Mouse (Mus musculus) liver, embryonic 14.5 days (tissue): Measurements from ENCODE around the gene Olfml2b. TPM values are rescaled to one million over a fixed set of nuclear protein-coding genes. Genes with fewer than 3 reads are reported as not detected.

Source experiments
- ATAC-seq: fragments of 200-750 bp; cut with Nextera tagmentation; 2 replicates; pipeline ENCODE4 v1.8.0; 2017; ENCODE audit warnings: moderate number of reproducible peaks, mild to moderate bottlenecking, moderate library complexity; ENCODE audit not compliant: insufficient read depth
- DNase-seq, 3 experiments: peaks; one replicate each; pipeline ENCODE4 v3.0.0-alpha.2; 2012 to 2013; ENCODE audit warnings: low read depth in 3 of 3, low spot score in 3 of 3
- H3K27ac ChIP-seq: fragments of 300-500 bp; sonication (generic); 2 replicates; pipeline ENCODE4 v1.5.1; 2014; ENCODE audit warnings: moderate library complexity, mild to moderate bottlenecking, control low read depth, inconsistent platforms
- H3K27me3 ChIP-seq: fragments of 300-500 bp; sonication (generic); 2 replicates; pipeline ENCODE4 v1.6.1; 2014; ENCODE audit warnings: mild to moderate bottlenecking, low read length, moderate library complexity; ENCODE audit not compliant: control insufficient read depth, insufficient read depth
- H3K36me3 ChIP-seq: fragments of 300-500 bp; sonication (generic); replicated peaks from 2 replicates; pipeline ENCODE4 v1.6.1; 2014; ENCODE audit warnings: low read depth; ENCODE audit not compliant: control insufficient read depth, insufficient read depth
- H3K4me1 ChIP-seq, 2 experiments: fragments of 200-500 bp in 1 of 2; fragments of 300-500 bp in 1 of 2; sonication (generic) in 1 of 2; replicated peaks; 2 replicates each; pipeline ENCODE4 v1.6.1; 2012 to 2014; ENCODE audit warnings: antibody characterized with exemption in 1 of 2, inconsistent platforms in 1 of 2, low read length in 1 of 2; ENCODE audit not compliant: control insufficient read depth in 2 of 2, insufficient read depth in 2 of 2
- H3K4me2 ChIP-seq: fragments of 300-500 bp; sonication (generic); 2 replicates; pipeline ENCODE4 v1.6.1; 2014; ENCODE audit warnings: low read depth, mild to moderate bottlenecking, control low read depth, moderate library complexity
- H3K4me3 ChIP-seq, 2 experiments: fragments of 200-500 bp in 1 of 2; fragments of 300-500 bp in 1 of 2; sonication (generic) in 1 of 2; 2 replicates each; pipeline ENCODE4 v1.5.1; 2012 to 2014; ENCODE audit warnings: low read depth in 2 of 2, low read length in 2 of 2, mild to moderate bottlenecking in 2 of 2, control low read depth in 1 of 2, inconsistent platforms in 1 of 2, moderate library complexity in 1 of 2; ENCODE audit not compliant: insufficient read depth in 1 of 2
- H3K9ac ChIP-seq: fragments of 300-500 bp; sonication (generic); replicated peaks from 2 replicates; pipeline ENCODE4 v1.6.1; 2014; ENCODE audit warnings: mild to moderate bottlenecking, control low read depth, moderate library complexity
- H3K9me3 ChIP-seq: fragments of 300-500 bp; sonication (generic); 2 replicates; pipeline ENCODE4 v1.6.1; 2016; ENCODE audit warnings: low read length, mixed read lengths; ENCODE audit not compliant: control insufficient read depth
- CTCF ChIP-seq: IDR thresholded peaks from 2 replicates; pipeline ENCODE4 v1.5.1; 2016; ENCODE audit warnings: antibody characterized with exemption, low read depth, control low read depth
- EP300 ChIP-seq: IDR thresholded peaks from 2 replicates; pipeline ENCODE4 v1.6.1; 2016; ENCODE audit warnings: antibody characterized with exemption, low read depth
- WGBS: fragments of 180-500 bp; shearing (Covaris S2); extraction: QIAGEN DNeasy Blood & Tissue Kit; methylation state at CpG from one replicate; pipeline ENCODE4 v1.1.7; 2014; ENCODE audit not compliant: insufficient replicate concordance; 5-methylcytosine and 5-hydroxymethylcytosine counted together
- polyA plus RNA-seq, 2 experiments: library from polyadenylated mRNA; depleted of rRNA in 1 of 2; stranded (reverse) in 1 of 2; unstranded in 1 of 2; fragments of >200 nt; fragmentation: Nextera tagmentation in 1 of 2; extraction: Ambion mirVana in 1 of 2; gene quantifications; 2 replicates each; pipeline versions ENCODE4 v1.2.1 to v1.2.3; 2012 to 2014

The Olfml2b gene
- polyA plus RNA-seq, 2 experiments, result 0.73 to 1.1 TPM

DNA sequence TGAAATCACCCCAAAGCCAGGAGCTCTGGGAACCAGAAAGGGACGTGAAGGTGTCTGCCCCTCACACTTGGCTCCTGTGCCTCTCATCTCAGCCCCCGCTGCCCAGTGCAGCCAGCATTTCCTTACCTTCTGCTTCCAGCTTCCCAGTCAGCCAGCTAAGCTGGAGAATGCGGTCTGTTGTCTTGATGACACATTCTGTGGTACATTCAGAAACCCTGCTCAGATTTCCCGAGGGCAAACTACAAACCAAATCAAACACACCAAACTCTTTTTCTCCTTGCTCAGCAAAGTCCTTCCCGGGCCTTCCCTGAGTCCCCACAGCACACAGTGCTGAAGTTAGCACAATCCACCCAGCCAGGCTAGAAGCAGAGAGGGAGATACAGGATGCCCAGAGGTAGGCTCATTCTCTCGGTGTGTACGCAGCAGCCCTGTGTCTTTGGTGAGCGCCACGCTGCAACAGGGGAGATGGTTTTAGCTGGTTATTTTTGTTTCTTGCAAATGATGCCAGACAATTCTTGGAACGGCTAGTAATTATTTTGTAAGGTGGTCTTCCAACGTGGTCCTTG lies 20.4 kb downstream of the Olfml2b start:
- no peaks in the 10 kb centered on the region for H3K36me3 ChIP-seq
- H3K9me3 ChIP-seq, result no peaks in the 10 kb centered on the region
- no peak overlapping the region for H3K9ac ChIP-seq
- H3K27me3 ChIP-seq, result no peaks in the 10 kb centered on the region
- ATAC-seq (no peak), DNase-seq (no peak)
- no peaks in the 10 kb centered on the region for H3K4me1 ChIP-seq
- H3K4me3 ChIP-seq, result no peak overlapping the region
- no peak for TF ChIP-seq EP300
- WGBS, result 66% methylated on average over 11 of the region's 11 CpGs
- H3K4me2 ChIP-seq, result no peak overlapping the region
- H3K27ac ChIP-seq, result no peak overlapping the region

DNA sequence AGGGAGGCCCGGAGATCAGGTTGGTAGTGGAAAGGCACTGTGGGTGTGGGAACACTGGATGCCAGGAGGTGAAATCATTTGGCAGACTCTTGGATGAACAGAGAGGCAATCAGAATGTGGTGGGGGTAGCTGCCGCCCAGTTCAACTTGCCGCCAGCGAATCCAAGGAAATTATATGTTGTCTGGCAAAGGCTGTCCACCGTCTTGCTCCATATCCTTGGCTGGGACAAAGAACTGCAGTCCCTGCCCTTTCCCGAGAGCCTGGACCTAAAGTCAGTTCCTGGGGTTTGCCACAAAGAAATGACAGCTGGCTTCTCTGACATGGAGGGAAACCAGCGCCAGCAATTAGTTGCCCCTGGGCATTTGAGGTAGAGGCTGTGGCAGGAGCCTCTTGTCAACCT lies 20.9 kb downstream of the Olfml2b start:
- ATAC-seq (no peak), DNase-seq (no peak)
- Histone ChIP-seq H3K9me3 (no peaks in the 10 kb centered on the region), H3K36me3 (no peaks in the 10 kb centered on the region), H3K27me3 (no peaks in the 10 kb centered on the region), H3K4me2 (no peak overlapping the region), H3K9ac (no peak overlapping the region), H3K4me1 (no peaks in the 10 kb centered on the region), H3K27ac (no peak overlapping the region), H3K4me3 (no peak overlapping the region)
- 80% methylated on average over 7 of the region's 7 CpGs for WGBS
- TF ChIP-seq CTCF, result no peak
- TF ChIP-seq EP300, result no peak

DNA sequence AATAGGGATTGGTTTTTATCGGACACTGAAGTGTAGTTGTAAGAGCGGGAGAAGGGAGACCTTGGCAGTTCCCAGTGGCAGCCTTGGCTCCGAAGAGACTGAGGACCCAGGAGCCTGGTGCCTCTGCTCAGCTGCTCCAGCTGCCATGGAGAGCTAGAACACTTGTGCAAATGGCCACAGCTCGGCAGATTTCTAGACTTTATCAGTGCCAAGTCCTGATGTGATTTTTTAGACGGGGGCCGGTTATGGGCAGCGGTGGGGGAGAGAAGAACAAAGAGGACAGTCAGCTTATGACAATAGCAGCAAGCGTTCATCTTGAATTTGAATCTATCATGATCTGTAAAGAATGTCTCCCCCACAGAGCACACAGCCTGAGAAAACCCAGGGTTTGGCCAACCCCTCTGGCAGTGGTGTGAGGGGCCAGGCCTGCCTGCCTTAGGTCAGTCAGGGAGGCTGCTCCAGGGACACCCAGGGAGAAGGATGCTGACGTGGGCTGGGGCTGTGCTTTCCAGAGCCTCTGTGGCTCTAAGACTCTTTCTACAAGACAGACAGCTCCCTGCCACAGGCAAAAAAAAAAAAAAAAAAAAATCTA lies 29.9 kb downstream of the Olfml2b start:
- 69% methylated on average over 9 of the region's 9 CpGs for WGBS

DNA sequence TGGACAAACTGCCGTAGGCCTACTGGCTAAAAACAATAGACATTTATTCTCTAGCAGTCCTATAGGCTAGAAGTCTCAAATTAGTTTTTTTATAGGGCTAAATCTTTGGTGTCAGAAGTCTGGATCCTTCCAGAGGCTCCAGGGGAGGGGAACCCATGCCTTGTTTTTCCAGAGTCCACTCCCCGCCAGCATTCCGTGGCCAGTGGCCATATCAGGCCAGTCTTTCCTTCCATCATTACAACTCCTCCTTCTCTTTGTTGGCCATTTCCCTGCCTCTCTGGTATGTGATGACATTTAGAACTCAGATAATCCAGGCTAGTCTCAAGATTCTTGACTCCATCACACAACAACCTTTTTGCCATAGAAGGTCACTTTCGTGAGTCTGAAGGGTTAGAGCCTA lies 33.3 kb downstream of the Olfml2b start:
- Histone ChIP-seq H3K4me1 (no peaks in the 10 kb centered on the region), H3K9me3 (no peaks in the 10 kb centered on the region), H3K4me3 (no peak overlapping the region), H3K27ac (no peak overlapping the region), H3K9ac (no peak overlapping the region), H3K27me3 (no peaks in the 10 kb centered on the region), H3K36me3 (no peaks in the 10 kb centered on the region), H3K4me2 (no peak overlapping the region)
- 80% methylated on average over 4 of the region's 4 CpGs for WGBS
- DNase-seq (no peak), ATAC-seq (no peak)
- TF ChIP-seq EP300, result no peak
- TF ChIP-seq CTCF, result no peak

More for the DNA sequence above, 29.9 kb downstream of the Olfml2b start:
- DNase-seq (no peak), ATAC-seq (no peak)
- Histone ChIP-seq H3K27ac (no peak overlapping the region), H3K9me3 (no peaks in the 10 kb centered on the region), H3K4me3 (no peak overlapping the region), H3K36me3 (no peaks in the 10 kb centered on the region), H3K4me2 (no peak overlapping the region), H3K4me1 (no peaks in the 10 kb centered on the region), H3K9ac (no peak overlapping the region), H3K27me3 (no peaks in the 10 kb centered on the region)
- TF ChIP-seq CTCF, result no peak
- no peak for TF ChIP-seq EP300

DNA sequence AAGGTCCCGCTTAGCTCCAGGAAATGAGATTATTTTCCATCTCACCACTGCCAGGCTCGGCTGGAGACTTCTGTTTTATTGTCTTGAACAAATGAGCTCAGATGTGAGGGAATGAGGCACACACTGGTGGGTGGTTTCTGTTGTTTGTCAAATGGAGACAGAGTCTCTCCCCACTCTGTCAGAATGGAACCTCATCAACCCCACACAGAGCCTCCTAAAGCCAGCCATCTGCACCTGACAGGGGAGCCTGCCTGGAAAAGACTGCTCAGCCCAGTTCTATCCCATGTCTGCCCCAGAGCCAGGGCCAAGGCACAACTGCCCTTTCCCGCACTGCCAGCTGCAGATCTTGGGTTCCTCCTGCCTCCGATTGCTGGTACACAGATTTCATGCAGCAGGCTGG lies 34.5 kb downstream of the Olfml2b start:
- H3K4me2 ChIP-seq, result no peak overlapping the region
- WGBS, result 45% methylated on average over 4 of the region's 4 CpGs
- no peaks in the 10 kb centered on the region for H3K4me1 ChIP-seq
- no peaks in the 10 kb centered on the region for H3K9me3 ChIP-seq
- ATAC-seq (no peak), DNase-seq (no peak)
- no peaks in the 10 kb centered on the region for H3K36me3 ChIP-seq
- no peaks in the 10 kb centered on the region for H3K27me3 ChIP-seq
- no peak overlapping the region for H3K27ac ChIP-seq
- TF ChIP-seq EP300 (no peak), CTCF (no peak)
- H3K9ac ChIP-seq, result no peak overlapping the region
- H3K4me3 ChIP-seq, result no peak overlapping the region
